Mouse (Mus musculus): Measurements from ENCODE around the gene Ptprg. TPM values are rescaled to one million over a fixed set of nuclear protein-coding genes. Genes with fewer than 3 reads are reported as not detected.

The Ptprg gene
- polyA plus RNA-seq, 2 experiments = 0.69 to 1.4 TPM

DNA sequence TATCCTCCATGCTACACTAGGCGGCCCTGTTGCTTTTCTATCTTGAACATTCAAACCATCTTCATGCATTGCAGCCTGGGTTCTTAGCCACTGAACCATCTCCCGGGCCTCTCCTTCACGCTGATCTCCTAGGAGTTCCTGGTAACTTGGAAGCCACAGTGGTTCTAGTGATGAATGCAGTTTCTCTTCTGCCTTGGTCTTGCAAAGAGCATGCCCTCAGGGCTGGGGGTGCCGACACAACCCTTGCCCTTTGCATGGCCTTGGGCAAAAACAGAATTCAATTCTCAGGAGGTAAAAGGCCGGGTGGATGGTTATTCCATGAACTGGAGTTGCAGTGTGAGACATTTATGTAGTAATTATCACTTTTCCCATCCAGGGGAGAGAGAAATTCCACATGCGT is 67.0 kb downstream of the Ptprg start:
- no peak for DNase-seq (ENCODE audit: low read depth in 3 of 3, low spot score in 3 of 3)
- H3K9me3 ChIP-seq (ENCODE audit: control insufficient read depth, low read length) = no peaks in the 10 kb centered on the region
- no peak overlapping the region for H3K4me3 ChIP-seq (ENCODE audit: insufficient read depth in 1 of 2, low read depth in 2 of 2, low read length in 2 of 2)
- H3K9ac ChIP-seq (replicated peaks) = no peak overlapping the region
- H3K27me3 ChIP-seq (ENCODE audit: control insufficient read depth, insufficient read depth, low read length) = no peaks in the 10 kb centered on the region
- H3K36me3 ChIP-seq (replicated peaks; ENCODE audit: control insufficient read depth, insufficient read depth, low read depth) = no peaks in the 10 kb centered on the region
- no peak for ATAC-seq (ENCODE audit: insufficient read depth)
- H3K27ac ChIP-seq = no peak overlapping the region
- H3K4me2 ChIP-seq (ENCODE audit: low read depth) = no peak overlapping the region
- 57% methylated on average over 6 of the region's 6 CpGs for WGBS (ENCODE audit: insufficient replicate concordance)
- TF ChIP-seq EP300 (IDR thresholded peaks at IDR 0.05; ENCODE audit: low read depth) = no peak
- no peak for TF ChIP-seq CTCF (IDR thresholded peaks at IDR 0.05; ENCODE audit: low read depth)
- H3K4me1 ChIP-seq (replicated peaks; ENCODE audit: control insufficient read depth in 2 of 2, insufficient read depth in 2 of 2, low read length in 1 of 2) = peaks cover 0 to 7% of the 10 kb centered on the region in 2 experiments; a peak in 2 of 4 replicates

DNA sequence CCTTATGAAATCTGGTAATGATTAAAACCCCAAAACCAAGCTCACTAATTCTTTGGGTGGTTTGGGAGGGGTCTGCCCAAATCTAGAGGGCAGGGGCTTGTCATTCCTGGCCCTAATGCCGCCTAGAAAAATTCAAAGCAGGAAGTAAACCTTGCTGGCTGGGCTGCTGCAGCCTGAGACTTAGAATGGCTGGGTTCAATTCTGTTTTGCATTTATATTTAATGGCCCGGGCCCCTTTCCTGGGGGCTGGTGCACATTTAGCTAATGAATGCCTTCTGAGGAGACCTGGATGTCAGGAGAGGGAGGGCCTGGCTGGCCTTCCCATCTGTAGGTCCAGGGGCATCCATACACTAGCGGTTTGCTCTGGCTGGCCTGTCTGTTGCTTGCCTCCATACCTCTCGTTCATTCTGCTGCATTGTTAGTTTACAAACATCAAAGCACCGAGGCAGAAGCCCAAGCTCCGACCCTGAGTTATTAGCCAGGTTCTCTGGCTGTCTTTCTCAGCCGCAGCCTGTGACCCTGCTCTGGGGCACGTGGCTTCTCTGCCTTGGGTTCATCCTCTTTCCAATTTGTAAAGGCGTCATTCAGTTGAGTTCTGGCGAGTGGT is 67.7 kb downstream of the Ptprg start:
- 48% methylated on average over 10 of the region's 10 CpGs for WGBS (ENCODE audit: insufficient replicate concordance)
- no peak for TF ChIP-seq EP300 (IDR thresholded peaks at IDR 0.05; ENCODE audit: low read depth)
- no peak overlapping the region for H3K4me2 ChIP-seq (ENCODE audit: low read depth)
- no peaks in the 10 kb centered on the region for H3K9me3 ChIP-seq (ENCODE audit: control insufficient read depth, low read length)
- no peaks in the 10 kb centered on the region for H3K27me3 ChIP-seq (ENCODE audit: control insufficient read depth, insufficient read depth, low read length)
- H3K4me3 ChIP-seq (ENCODE audit: insufficient read depth in 1 of 2, low read depth in 2 of 2, low read length in 2 of 2) = no peak overlapping the region
- ATAC-seq (ENCODE audit: insufficient read depth) (no peak), DNase-seq (ENCODE audit: low read depth in 3 of 3, low spot score in 3 of 3) (no peak)
- H3K27ac ChIP-seq = no peak overlapping the region
- H3K9ac ChIP-seq (replicated peaks) = no peak overlapping the region
- peaks cover 0 to 7% of the 10 kb centered on the region in 2 experiments; a peak in 2 of 4 replicates for H3K4me1 ChIP-seq (replicated peaks; ENCODE audit: control insufficient read depth in 2 of 2, insufficient read depth in 2 of 2, low read length in 1 of 2)
- no peaks in the 10 kb centered on the region for H3K36me3 ChIP-seq (replicated peaks; ENCODE audit: control insufficient read depth, insufficient read depth, low read depth)

DNA sequence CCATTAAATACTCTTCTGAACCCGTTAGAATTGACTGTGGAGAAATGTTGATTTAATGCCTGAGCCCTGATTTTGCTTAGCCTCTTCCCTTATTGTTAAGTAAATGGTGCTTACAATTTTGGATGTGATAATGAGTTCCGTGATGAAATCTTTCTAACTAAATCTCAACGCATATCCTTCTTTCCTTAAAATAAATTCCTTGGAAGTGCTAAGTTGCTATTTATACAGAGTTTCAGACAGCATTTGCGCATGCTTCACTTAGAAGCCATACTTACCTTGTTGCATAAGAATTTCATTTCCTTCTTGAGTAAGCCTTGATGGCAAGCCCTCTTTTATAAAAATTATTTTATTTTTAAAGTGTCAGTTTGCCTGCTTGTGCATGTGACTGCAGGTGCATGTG is 70.2 kb downstream of the Ptprg start:
- no peak for ATAC-seq (ENCODE audit: insufficient read depth)
- H3K4me3 ChIP-seq (ENCODE audit: insufficient read depth in 1 of 2, low read depth in 2 of 2, low read length in 2 of 2) = no peak overlapping the region
- DNase-seq (ENCODE audit: low read depth in 3 of 3, low spot score in 3 of 3) = no peak
- no peaks in the 10 kb centered on the region for H3K9me3 ChIP-seq (ENCODE audit: control insufficient read depth, low read length)
- 60% methylated on average over 4 of the region's 4 CpGs for WGBS (ENCODE audit: insufficient replicate concordance)
- H3K27ac ChIP-seq = no peak overlapping the region
- no peak overlapping the region for H3K4me2 ChIP-seq (ENCODE audit: low read depth)
- no peaks in the 10 kb centered on the region for H3K36me3 ChIP-seq (replicated peaks; ENCODE audit: control insufficient read depth, insufficient read depth, low read depth)
- H3K9ac ChIP-seq (replicated peaks) = no peak overlapping the region
- H3K27me3 ChIP-seq (ENCODE audit: control insufficient read depth, insufficient read depth, low read length) = no peaks in the 10 kb centered on the region
- TF ChIP-seq EP300 (IDR thresholded peaks at IDR 0.05; ENCODE audit: low read depth) (no peak), CTCF (IDR thresholded peaks at IDR 0.05; ENCODE audit: low read depth) (no peak)
- peaks cover 0 to 7% of the 10 kb centered on the region in 2 experiments; a peak in 2 of 4 replicates for H3K4me1 ChIP-seq (replicated peaks; ENCODE audit: control insufficient read depth in 2 of 2, insufficient read depth in 2 of 2, low read length in 1 of 2)

DNA sequence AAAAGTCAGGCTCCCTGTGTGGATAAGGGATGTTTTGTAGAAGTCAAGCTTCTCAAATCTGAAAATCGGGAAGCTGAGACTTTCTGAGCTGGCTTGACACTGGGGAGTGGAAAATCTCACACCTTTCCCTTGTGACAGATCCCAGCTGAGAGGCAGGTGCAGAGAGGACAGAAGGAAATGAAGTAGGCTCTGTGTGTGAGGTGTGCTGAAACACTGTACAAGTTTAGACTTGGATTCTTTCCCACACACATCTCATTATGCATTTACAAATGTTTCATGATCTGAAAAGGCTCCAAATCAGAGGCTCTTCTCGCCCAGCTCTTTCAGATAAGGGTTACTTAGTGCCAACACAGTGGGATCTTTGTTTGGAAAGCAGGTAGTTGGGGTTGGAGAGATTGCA is 77.4 kb downstream of the Ptprg start:
- Histone ChIP-seq H3K4me3 (ENCODE audit: insufficient read depth in 1 of 2, low read depth in 2 of 2, low read length in 2 of 2) (no peak overlapping the region), H3K27ac (no peak overlapping the region), H3K4me1 (replicated peaks; ENCODE audit: control insufficient read depth in 2 of 2, insufficient read depth in 2 of 2, low read length in 1 of 2) (no peaks in the 10 kb centered on the region), H3K36me3 (replicated peaks; ENCODE audit: control insufficient read depth, insufficient read depth, low read depth) (no peaks in the 10 kb centered on the region), H3K4me2 (ENCODE audit: low read depth) (no peak overlapping the region), H3K9me3 (ENCODE audit: control insufficient read depth, low read length) (no peaks in the 10 kb centered on the region), H3K27me3 (ENCODE audit: control insufficient read depth, insufficient read depth, low read length) (no peaks in the 10 kb centered on the region), H3K9ac (replicated peaks) (no peak overlapping the region)
- DNase-seq (ENCODE audit: low read depth in 3 of 3, low spot score in 3 of 3) (no peak), ATAC-seq (ENCODE audit: insufficient read depth) (no peak)
- WGBS (ENCODE audit: insufficient replicate concordance) = 42% methylated on average over 2 of the region's 2 CpGs
- no peak for TF ChIP-seq EP300 (IDR thresholded peaks at IDR 0.05; ENCODE audit: low read depth)
- TF ChIP-seq CTCF (IDR thresholded peaks at IDR 0.05; ENCODE audit: low read depth) = no peak

DNA sequence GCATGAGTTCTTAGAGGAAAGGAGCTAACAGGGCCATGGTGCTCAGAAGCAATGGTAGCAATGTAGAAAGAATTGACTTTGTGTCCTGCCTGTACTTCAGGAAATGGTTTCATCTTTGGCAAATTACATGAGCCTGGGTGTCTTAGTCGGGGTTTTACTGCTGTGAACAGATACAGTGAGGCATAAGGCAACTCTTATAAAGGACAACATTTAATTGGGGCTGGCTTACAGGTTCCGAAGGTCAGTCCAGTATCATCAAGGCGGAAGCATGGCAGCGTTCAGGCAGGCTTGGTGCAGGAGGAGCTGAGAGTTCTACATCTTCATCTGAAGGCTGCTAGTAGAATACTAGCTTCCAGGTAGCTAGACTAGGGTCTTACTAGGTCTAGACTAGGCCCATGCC is 78.2 kb downstream of the Ptprg start:
- Histone ChIP-seq H3K4me1 (replicated peaks; ENCODE audit: control insufficient read depth in 2 of 2, insufficient read depth in 2 of 2, low read length in 1 of 2) (no peaks in the 10 kb centered on the region), H3K27me3 (ENCODE audit: control insufficient read depth, insufficient read depth, low read length) (no peaks in the 10 kb centered on the region), H3K4me3 (ENCODE audit: insufficient read depth in 1 of 2, low read depth in 2 of 2, low read length in 2 of 2) (no peak overlapping the region), H3K9ac (replicated peaks) (no peak overlapping the region), H3K36me3 (replicated peaks; ENCODE audit: control insufficient read depth, insufficient read depth, low read depth) (no peaks in the 10 kb centered on the region), H3K27ac (no peak overlapping the region), H3K9me3 (ENCODE audit: control insufficient read depth, low read length) (no peaks in the 10 kb centered on the region), H3K4me2 (ENCODE audit: low read depth) (no peak overlapping the region)
- TF ChIP-seq EP300 (IDR thresholded peaks at IDR 0.05; ENCODE audit: low read depth) (no peak), CTCF (IDR thresholded peaks at IDR 0.05; ENCODE audit: low read depth) (no peak)
- no peak for DNase-seq (ENCODE audit: low read depth in 3 of 3, low spot score in 3 of 3)
- ATAC-seq (ENCODE audit: insufficient read depth) = no peak
- WGBS (ENCODE audit: insufficient replicate concordance) = 68% methylated on average over 4 of the region's 4 CpGs
